Mouse (Mus musculus): Measurements from ENCODE around the gene Foxa1.

GRCm38 (mm10) chr12:57549667-57550160 is 3.0 kb upstream of the Foxa1 start:
- no peak for TF ChIP-seq MEF2A (IDR thresholded peaks at IDR 0.05; ENCODE audit: extremely low read depth, insufficient replicate concordance, low read depth, low read length, poor library complexity, severe bottlenecking)
- TF ChIP-seq MAZ (IDR thresholded peaks at IDR 0.05; ENCODE audit: low read depth, low read length), result no peak
- no peak for TF ChIP-seq MXI1 (IDR thresholded peaks at IDR 0.05; ENCODE audit: low read depth, low read length)
- no peak for TF ChIP-seq GABPA (IDR thresholded peaks at IDR 0.05; ENCODE audit: low read depth, low read length)
- no peak for TF ChIP-seq MAX (IDR thresholded peaks at IDR 0.05; ENCODE audit: low read length)
- no peak for TF ChIP-seq CTCF (IDR thresholded peaks at IDR 0.05 in 2 of 3, conservative IDR thresholded peaks at IDR 0.05 in 1 of 3; ENCODE audit: control insufficient read depth in 1 of 3, insufficient read depth in 1 of 3, low read depth in 2 of 3, low read length in 3 of 3, poor library complexity in 1 of 3, severe bottlenecking in 1 of 3)
- TF ChIP-seq POLR2AphosphoS2 (IDR thresholded peaks at IDR 0.05; ENCODE audit: low read length), result no peak
- no peak for TF ChIP-seq POLR2A (IDR thresholded peaks at IDR 0.05; ENCODE audit: control insufficient read depth in 1 of 2, insufficient read depth in 1 of 2, low read depth in 1 of 2, low read length in 2 of 2, poor library complexity in 1 of 2)
- TF ChIP-seq EP300 (IDR thresholded peaks at IDR 0.05; ENCODE audit: low read depth in 1 of 2, low read length in 2 of 2), result no peak

Measured in MEL (cell line).